Mouse (Mus musculus) myocyte (in vitro differentiated cells): Measurements from ENCODE around the gene Mchr1. TPM values are rescaled to one million over a fixed set of nuclear protein-coding genes. Genes with fewer than 3 reads are reported as not detected.
A peak's percentile ranks its signal among the peaks of the same experiment; 100 is the strongest.

Experiments
- H3K27me3 ChIP-seq: one replicate; pipeline ENCODE4 v1.6.1; 2011; ENCODE audit not compliant: control insufficient read depth, insufficient read depth, insufficient read length
- H3K36me3 ChIP-seq: one replicate; pipeline ENCODE4 v1.6.1; 2011; ENCODE audit not compliant: control insufficient read depth, insufficient read depth
- H3K4me2 ChIP-seq: one replicate; pipeline ENCODE4 v1.6.1; 2011; ENCODE audit warnings: low read depth, control low read depth
- H3K4me3 ChIP-seq: one replicate; pipeline ENCODE4 v1.5.1; 2011; ENCODE audit warnings: mild to moderate bottlenecking, control low read depth, moderate library complexity
- H3K79me2 ChIP-seq: one replicate; pipeline ENCODE4 v1.6.1; 2011; ENCODE audit not compliant: control insufficient read depth, insufficient read depth
- H3ac ChIP-seq: one replicate; pipeline ENCODE4 v1.6.1; 2011; ENCODE audit not compliant: control insufficient read depth, insufficient read length
- CEBPB ChIP-seq: IDR thresholded peaks from 2 replicates; pipeline ENCODE4 v1.6.1; 2011; ENCODE audit warnings: mild to moderate bottlenecking, moderate library complexity; ENCODE audit not compliant: poor library complexity, insufficient read depth, severe bottlenecking
- E2F4 ChIP-seq: IDR thresholded peaks from one replicate; pipeline ENCODE4 v1.6.1; 2011; ENCODE audit warnings: mild to moderate bottlenecking, control low read depth, moderate library complexity; ENCODE audit not compliant: insufficient read depth
- MAX ChIP-seq: IDR thresholded peaks from one replicate; pipeline ENCODE4 v1.6.1; 2011; ENCODE audit warnings: low read depth, mild to moderate bottlenecking, control low read depth
- MYOD1 ChIP-seq, 3 experiments: IDR thresholded peaks; one replicate each; pipeline ENCODE4 v1.6.1; 2011; ENCODE audit warnings: control low read depth in 2 of 3, low read depth in 2 of 3, mild to moderate bottlenecking in 2 of 3, moderate library complexity in 1 of 3; ENCODE audit not compliant: insufficient read length in 2 of 3, control insufficient read depth in 1 of 3
- MYOG ChIP-seq, 3 experiments: IDR thresholded peaks; one replicate each; pipeline ENCODE4 v1.6.1; 2011; ENCODE audit warnings: control low read depth in 2 of 3, low read depth in 2 of 3, mild to moderate bottlenecking in 2 of 3; ENCODE audit not compliant: insufficient read length in 2 of 3, control insufficient read depth in 1 of 3, insufficient read depth in 1 of 3
- POLR2A ChIP-seq: IDR thresholded peaks from one replicate; pipeline ENCODE4 v1.6.1; 2011; ENCODE audit warnings: low read depth, mild to moderate bottlenecking, control low read depth, moderate library complexity; ENCODE audit not compliant: insufficient read length
- POLR2AphosphoS2 ChIP-seq: IDR thresholded peaks from one replicate; pipeline ENCODE4 v1.6.1; 2011; ENCODE audit warnings: low read depth, control low read depth; ENCODE audit not compliant: insufficient read length
- REST ChIP-seq: IDR thresholded peaks from one replicate; pipeline ENCODE4 v1.6.1; 2011; ENCODE audit warnings: mild to moderate bottlenecking, control low read depth, moderate library complexity; ENCODE audit not compliant: insufficient read depth, insufficient read length
- SRF ChIP-seq: IDR thresholded peaks from one replicate; pipeline ENCODE4 v1.6.1; 2011; ENCODE audit warnings: low read depth; ENCODE audit not compliant: control insufficient read depth, insufficient read length
- TCF12 ChIP-seq: IDR thresholded peaks from one replicate; pipeline ENCODE4 v1.6.1; 2011; ENCODE audit warnings: mild to moderate bottlenecking, control low read depth; ENCODE audit not compliant: poor library complexity, insufficient read depth, severe bottlenecking
- TCF3 ChIP-seq: IDR thresholded peaks from one replicate; pipeline ENCODE4 v1.6.1; 2011; ENCODE audit warnings: low read depth, control low read depth; ENCODE audit not compliant: insufficient read length
- USF1 ChIP-seq: IDR thresholded peaks from one replicate; pipeline ENCODE4 v1.6.1; 2011; ENCODE audit warnings: low read depth, mild to moderate bottlenecking, control low read depth, moderate library complexity
- polyA plus RNA-seq: library from polyadenylated mRNA; unstranded; fragments of >200 nt; fragmentation: generic; extraction: Trizol; gene quantifications from one replicate; pipeline ENCODE4 v1.2.1, GENCODE M21; 2012; ENCODE audit warnings: missing spikeins

The Mchr1 gene
- polyA plus RNA-seq, 1 experiment, result 0.44 TPM

GRCm38 (mm10) chr15:81239794-81240343 lies 4.6 kb downstream of the Mchr1 start:
- H3ac ChIP-seq, result no peak overlapping the region
- no peak overlapping the region for H3K4me3 ChIP-seq
- H3K79me2 ChIP-seq, result no peaks in the 10 kb centered on the region
- H3K36me3 ChIP-seq, result no peaks in the 10 kb centered on the region
- TF ChIP-seq E2F4 (no peak), CEBPB (0 out of 2 replicates have a peak, but pooled peaks have one; percentile 6), MYOG (IDR thresholded peaks at IDR 0.05; ENCODE audit: control insufficient read depth in 1 of 3, insufficient read depth in 1 of 3, insufficient read length in 2 of 3, low read depth in 2 of 3) (peak in 1 of 3 experiments; percentile 30), USF1 (no peak), MYOD1 (IDR thresholded peaks at IDR 0.05; ENCODE audit: control insufficient read depth in 1 of 3, insufficient read length in 2 of 3, low read depth in 2 of 3) (peak in 2 of 3 experiments; percentile 13 to 41), REST (no peak), MAX (no peak)
- H3K4me2 ChIP-seq, result peak overlapping the region; percentile 10
- no peaks in the 10 kb centered on the region for H3K27me3 ChIP-seq

DNA sequence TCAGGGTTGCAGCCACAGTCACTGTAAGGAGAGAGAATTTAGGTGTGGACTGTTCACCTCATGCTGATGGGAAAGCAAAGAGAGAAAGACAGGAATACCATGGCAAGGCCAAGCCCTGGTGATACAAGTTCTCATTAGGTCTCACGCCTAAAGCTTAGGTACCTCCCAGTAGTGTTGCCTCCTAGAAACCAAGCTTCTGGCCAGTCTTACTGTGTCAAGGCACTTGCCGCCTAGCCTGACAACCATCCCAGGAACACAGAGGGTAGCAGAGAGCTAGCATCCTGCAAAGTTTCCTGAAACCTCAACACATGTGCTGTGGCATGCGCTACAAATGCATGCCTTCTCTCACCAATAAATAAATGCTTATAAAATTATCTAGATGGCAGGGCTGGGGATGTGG lies 11.6 kb downstream of the Mchr1 start:
- TF ChIP-seq USF1, result no peak
- H3K4me2 ChIP-seq, result peak overlapping the region; percentile 71

DNA sequence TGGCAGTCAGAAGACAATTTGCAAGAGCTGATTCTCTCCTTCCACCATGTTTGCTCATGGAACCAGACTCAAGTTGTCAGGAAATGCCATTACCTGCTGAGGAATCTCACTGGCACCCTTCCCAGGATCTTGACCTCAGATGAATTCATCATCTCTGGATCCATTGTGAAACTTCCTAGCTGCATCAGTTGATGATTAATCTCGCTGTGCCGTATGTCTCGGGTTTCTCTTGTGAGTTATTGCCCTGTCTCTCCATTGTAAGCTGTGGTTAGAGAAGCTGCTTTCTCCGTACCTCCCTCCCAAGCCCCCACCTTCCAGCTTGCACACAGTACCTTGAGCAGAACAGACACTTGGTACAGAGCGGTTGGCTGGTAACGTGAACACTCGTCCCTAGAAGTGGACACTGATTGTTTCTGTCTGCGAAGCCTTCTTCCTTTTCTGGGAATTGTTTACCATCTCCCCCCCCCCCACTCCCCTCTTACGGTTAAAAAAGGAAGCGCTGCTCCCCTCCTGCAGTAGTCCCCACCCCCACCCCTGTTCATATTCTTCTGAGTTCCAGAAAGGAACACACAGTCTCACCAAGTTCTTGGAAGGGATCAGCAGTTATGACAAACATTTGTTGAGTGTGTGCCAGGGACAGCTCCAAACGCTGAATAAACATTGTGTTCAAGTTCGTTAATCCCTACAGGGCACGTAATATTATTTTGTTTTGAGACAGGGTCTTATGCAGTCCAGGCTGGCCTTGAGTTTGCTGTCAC lies 12.5 kb downstream of the Mchr1 start:
- no peak for TF ChIP-seq TCF3
- peak; percentile 99 for TF ChIP-seq CEBPB
- no peak for TF ChIP-seq SRF
- peak in 1 of 3 experiments; percentile 31 for TF ChIP-seq MYOD1 (IDR thresholded peaks at IDR 0.05; ENCODE audit: control insufficient read depth in 1 of 3, insufficient read length in 2 of 3, low read depth in 2 of 3)
- TF ChIP-seq TCF12, result peak; percentile 36
- Histone ChIP-seq H3K36me3 (no peaks in the 10 kb centered on the region), H3K27me3 (no peaks in the 10 kb centered on the region), H3K4me3 (no peak overlapping the region), H3K4me2 (peak overlapping the region; percentile 71), H3K79me2 (no peaks in the 10 kb centered on the region), H3ac (no peak overlapping the region)

More for the DNA sequence above, 11.6 kb downstream of the Mchr1 start:
- no peaks in the 10 kb centered on the region for H3K27me3 ChIP-seq
- no peaks in the 10 kb centered on the region for H3K36me3 ChIP-seq
- H3K4me3 ChIP-seq, result no peak overlapping the region
- no peaks in the 10 kb centered on the region for H3K79me2 ChIP-seq
- H3ac ChIP-seq, result no peak overlapping the region

DNA sequence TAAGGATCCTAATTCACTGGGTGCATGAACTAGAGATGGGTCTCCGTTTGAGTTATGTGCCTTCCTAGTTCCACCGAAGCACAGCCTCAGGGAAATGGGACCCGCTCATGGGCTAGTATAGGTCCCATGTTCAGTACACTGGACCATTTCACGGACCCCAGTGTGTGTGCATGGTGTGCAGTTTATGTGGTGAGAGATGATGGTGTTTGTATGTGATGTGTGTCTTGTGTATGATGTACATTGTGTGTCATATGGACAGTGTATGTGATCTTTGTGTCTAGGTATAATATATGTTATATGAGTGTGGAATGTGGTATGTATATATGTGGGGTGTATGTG lies 13.0 kb downstream of the Mchr1 start:
- Histone ChIP-seq H3K4me2 (peak overlapping the region; percentile 71), H3K4me3 (no peak overlapping the region), H3ac (no peak overlapping the region), H3K36me3 (no peaks in the 10 kb centered on the region), H3K27me3 (no peaks in the 10 kb centered on the region), H3K79me2 (no peaks in the 10 kb centered on the region)
- TF ChIP-seq E2F4 (no peak), REST (no peak), MYOD1 (IDR thresholded peaks at IDR 0.05; ENCODE audit: control insufficient read depth in 1 of 3, insufficient read length in 2 of 3, low read depth in 2 of 3) (no peak), USF1 (no peak), CEBPB (no peak), POLR2AphosphoS2 (no peak), MYOG (IDR thresholded peaks at IDR 0.05; ENCODE audit: control insufficient read depth in 1 of 3, insufficient read depth in 1 of 3, insufficient read length in 2 of 3, low read depth in 2 of 3) (no peak), TCF3 (no peak), MAX (no peak), SRF (no peak), POLR2A (no peak), TCF12 (no peak)

DNA sequence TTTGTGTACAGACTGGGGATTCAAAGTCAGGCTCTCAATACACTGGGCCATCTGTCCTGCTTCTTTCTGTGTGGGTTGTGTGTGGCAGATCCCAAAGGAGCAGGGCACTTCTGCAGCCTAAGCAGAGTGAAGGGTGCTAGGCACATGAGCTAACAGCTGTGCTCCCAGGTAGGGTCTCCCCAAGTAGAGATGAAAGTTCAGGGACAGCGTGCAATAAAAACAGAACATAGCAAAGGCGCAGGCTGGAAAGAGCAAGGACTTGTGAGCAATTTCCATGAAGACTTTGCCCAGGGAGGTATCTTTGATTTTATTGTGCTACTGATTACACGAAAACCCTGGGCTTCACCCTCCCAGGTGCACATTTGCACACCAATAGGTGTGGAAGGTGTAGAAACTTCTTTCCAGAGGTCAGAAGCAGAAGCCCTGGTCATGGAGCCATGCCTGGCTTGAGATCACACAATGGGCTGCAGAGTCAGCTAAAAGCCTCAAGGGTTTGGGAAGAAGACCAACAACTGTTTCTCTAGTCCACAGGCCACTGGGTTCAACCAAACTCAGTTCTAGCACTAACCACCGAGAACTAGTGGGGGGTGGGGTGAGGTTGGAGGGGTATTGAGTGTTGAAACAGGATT lies 13.8 kb downstream of the Mchr1 start:
- no peaks in the 10 kb centered on the region for H3K36me3 ChIP-seq
- TF ChIP-seq MYOD1 (IDR thresholded peaks at IDR 0.05; ENCODE audit: control insufficient read depth in 1 of 3, insufficient read length in 2 of 3, low read depth in 2 of 3) (no peak), CEBPB (no peak), TCF12 (no peak), MAX (no peak), POLR2A (no peak), REST (no peak), USF1 (no peak), E2F4 (no peak), POLR2AphosphoS2 (no peak), MYOG (IDR thresholded peaks at IDR 0.05; ENCODE audit: control insufficient read depth in 1 of 3, insufficient read depth in 1 of 3, insufficient read length in 2 of 3, low read depth in 2 of 3) (no peak), SRF (no peak), TCF3 (no peak)
- no peak overlapping the region for H3ac ChIP-seq
- no peak overlapping the region for H3K4me2 ChIP-seq
- no peaks in the 10 kb centered on the region for H3K27me3 ChIP-seq
- no peaks in the 10 kb centered on the region for H3K79me2 ChIP-seq
- no peak overlapping the region for H3K4me3 ChIP-seq
